Comparison of ENCODE assay signal across 30 mouse cellular contexts in the genomic region with DNA sequence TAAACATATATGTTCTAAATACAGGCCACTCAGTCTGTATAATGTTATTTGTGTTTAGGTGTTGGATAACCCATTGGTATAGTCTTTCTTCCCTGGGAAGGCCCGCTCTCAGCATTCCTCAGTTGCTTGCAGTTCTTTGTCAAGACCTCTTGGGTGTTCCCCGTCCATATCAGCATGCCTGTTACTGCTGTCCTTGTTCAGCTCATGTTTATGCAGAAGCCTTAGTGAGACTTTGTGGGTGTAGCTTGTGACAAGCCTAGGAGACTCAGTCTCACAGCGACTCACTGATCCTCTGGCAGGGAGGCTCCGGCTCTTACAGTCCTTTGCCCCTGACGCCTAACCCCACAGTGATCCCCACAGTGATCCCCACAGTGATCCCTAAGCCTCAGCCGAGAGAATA. TPM values are rescaled to one million over a fixed set of nuclear protein-coding genes. Genes with fewer than 3 reads are reported as not detected.
DNase-seq lines count a peak whose midpoint lies in the region; ATAC-seq lines count a peak whose summit lies in the region.
"Had no signal": no experiment of that assay in that cellular context is flagged by ENCODE, and none has a peak within 500 bp of the region (broad histone marks: within the 10 kb centered on the region; RNA-seq: fewer than 3 reads in every experiment).

No protein-coding gene starts in this region.

- no peak overlapping the region for H3K4me3 ChIP-seq in hindbrain, embryonic 11.5 days (ENCODE audit: low read depth, low read length)
- H3K4me3 ChIP-seq in hindbrain, embryonic 10.5 days: no peak overlapping the region
- no peak overlapping the region for H3K4me3 ChIP-seq in midbrain, embryonic 11.5 days (ENCODE audit: low read depth, low read length)
- no peak overlapping the region for H3K4me3 ChIP-seq in midbrain, embryonic 16.5 days (ENCODE audit: low read depth, low read length)
- no peak overlapping the region for H3K4me3 ChIP-seq in heart, embryonic 10.5 days
- H3K4me3 ChIP-seq: embryonic facial prominence, embryonic 10.5 days; embryonic facial prominence, embryonic 15.5 days; forebrain, embryonic 13.5 days; hindbrain, embryonic 12.5 days; limb, embryonic 13.5 days; megakaryocyte, embryonic 14.5 days; neural tube, embryonic 15.5 days had no signal

- H3K4me1 ChIP-seq in hindbrain, embryonic 11.5 days (replicated peaks; ENCODE audit: control insufficient read depth, insufficient read depth, low read length): no peaks in the 10 kb centered on the region
- H3K4me1 ChIP-seq in hindbrain, embryonic 10.5 days (replicated peaks): no peaks in the 10 kb centered on the region; the same call in 1 of the 2 replicates
- H3K4me1 ChIP-seq in midbrain, embryonic 11.5 days (ENCODE audit: control insufficient read depth, insufficient read depth, low read length): 0 out of 2 replicates have a peak, but pooled peaks cover 3% of the 10 kb centered on the region
- 0 out of 2 replicates have a peak, but pooled peaks cover 3% of the 10 kb centered on the region for H3K4me1 ChIP-seq in midbrain, embryonic 16.5 days (ENCODE audit: control insufficient read depth, insufficient read depth, low read length)
- H3K4me1 ChIP-seq in heart, embryonic 10.5 days: no peaks in the 10 kb centered on the region
- H3K4me1 ChIP-seq: embryonic facial prominence, embryonic 10.5 days; embryonic facial prominence, embryonic 15.5 days; hindbrain, embryonic 12.5 days; limb, embryonic 13.5 days; megakaryocyte, embryonic 14.5 days; neural tube, embryonic 15.5 days had no signal

- 64% methylated on average over 6 of the region's 6 CpGs for WGBS in hindbrain, embryonic 11.5 days
- WGBS in hindbrain, embryonic 10.5 days: 59% methylated on average over 6 of the region's 6 CpGs
- 42% methylated on average over 6 of the region's 6 CpGs for whole genome bisulfite sequencing in midbrain, embryonic 11.5 days
- 24% methylated on average over 6 of the region's 6 CpGs for WGBS in midbrain, embryonic 16.5 days
- 65% methylated on average over 6 of the region's 6 CpGs for whole genome bisulfite sequencing in heart, embryonic 10.5 days

- no peaks in the 10 kb centered on the region for H3K27me3 ChIP-seq in hindbrain, embryonic 11.5 days (ENCODE audit: control insufficient read depth, insufficient read depth, low read length)
- no peaks in the 10 kb centered on the region for H3K27me3 ChIP-seq in hindbrain, embryonic 10.5 days (ENCODE audit: insufficient read depth, poor library complexity, severe bottlenecking)
- no peaks in the 10 kb centered on the region for H3K27me3 ChIP-seq in midbrain, embryonic 11.5 days (ENCODE audit: control insufficient read depth, insufficient read depth, low read length)
- H3K27me3 ChIP-seq in midbrain, embryonic 16.5 days (ENCODE audit: control insufficient read depth, insufficient read depth, low read depth, low read length): no peaks in the 10 kb centered on the region
- no peaks in the 10 kb centered on the region for H3K27me3 ChIP-seq in heart, embryonic 10.5 days (ENCODE audit: insufficient read depth, poor library complexity, severe bottlenecking)
- H3K27me3 ChIP-seq: embryonic facial prominence, embryonic 15.5 days; forebrain, embryonic 13.5 days; hindbrain, embryonic 12.5 days; limb, embryonic 13.5 days; megakaryocyte, embryonic 14.5 days; neural tube, embryonic 15.5 days had no signal

- 0 out of 2 replicates have a peak, but pooled peaks have one; percentile 40 for ATAC-seq in hindbrain, embryonic 11.5 days (ENCODE audit: low FRiP score)
- peak; percentile 85 for ATAC-seq in midbrain, embryonic 11.5 days (ENCODE audit: low FRiP score)
- ATAC-seq in midbrain, embryonic 16.5 days: no peak
- ATAC-seq in erythroid progenitor cell, adult 5-6 weeks (replicated peaks; ENCODE audit: low FRiP score, poor library complexity, severe bottlenecking): no peak
- ATAC-seq: CD4-positive, CD25-positive, alpha-beta regulatory T cell, adult 4 months; forebrain, embryonic 13.5 days; hindbrain, postnatal 0 days; intestine, embryonic 16.5 days; lung, postnatal 0 days had no signal

- H3K9ac ChIP-seq in hindbrain, embryonic 11.5 days (ENCODE audit: low read depth, low read length): no peak overlapping the region
- H3K9ac ChIP-seq in midbrain, embryonic 11.5 days (ENCODE audit: low read length): no peak overlapping the region
- H3K9ac ChIP-seq in midbrain, embryonic 16.5 days (ENCODE audit: low read depth, low read length): no peak overlapping the region
- H3K9ac ChIP-seq: embryonic facial prominence, embryonic 15.5 days; forebrain, embryonic 13.5 days; hindbrain, embryonic 12.5 days; limb, embryonic 13.5 days; neural tube, embryonic 15.5 days had no signal

- DNase-seq in hindbrain, embryonic 11.5 days (ENCODE audit: low spot score): peak; percentile 11
- no peak for DNase-seq in hindbrain, embryonic 10.5 days (ENCODE audit: low spot score)
- no peak for DNase-seq in midbrain, embryonic 11.5 days (ENCODE audit: low spot score, missing footprints)
- DNase-seq in ZHBTc4 (ENCODE audit: low read depth, low spot score): peak; percentile 80
- DNase-seq in heart, embryonic 10.5 days (ENCODE audit: low spot score): no peak
- DNase-seq: adrenal gland, postnatal 14 days; cerebellum, adult 18-20 months; cerebellum, postnatal 10 days; heart, postnatal 14 days; kidney, adult 9 months; kidney, postnatal 14 days; layer of hippocampus, adult 9-11 months; lung, postnatal 4 days; retina, postnatal 1 day; right cerebral cortex, postnatal 14 days; thymus, postnatal 14 days had no signal

- H3K4me2 ChIP-seq in hindbrain, embryonic 11.5 days (replicated peaks; ENCODE audit: low read depth, low read length): no peak overlapping the region
- no peak overlapping the region for H3K4me2 ChIP-seq in midbrain, embryonic 11.5 days
- no peak overlapping the region for H3K4me2 ChIP-seq in midbrain, embryonic 16.5 days (ENCODE audit: low read length)
- H3K4me2 ChIP-seq: embryonic facial prominence, embryonic 15.5 days; forebrain, embryonic 13.5 days; hindbrain, embryonic 12.5 days; limb, embryonic 13.5 days; liver, embryonic 11.5 days; neural tube, embryonic 15.5 days had no signal

- H3K9me3 ChIP-seq in hindbrain, embryonic 11.5 days (ENCODE audit: control insufficient read depth, low read length): no peaks in the 10 kb centered on the region
- no peaks in the 10 kb centered on the region for H3K9me3 ChIP-seq in hindbrain, embryonic 10.5 days
- no peaks in the 10 kb centered on the region for H3K9me3 ChIP-seq in midbrain, embryonic 11.5 days (ENCODE audit: control insufficient read depth, low read length)
- no peaks in the 10 kb centered on the region for H3K9me3 ChIP-seq in midbrain, embryonic 16.5 days (replicated peaks; ENCODE audit: control insufficient read depth, low read length, poor library complexity, severe bottlenecking)
- H3K9me3 ChIP-seq in heart, embryonic 10.5 days: no peaks in the 10 kb centered on the region
- H3K9me3 ChIP-seq: embryonic facial prominence, embryonic 10.5 days; embryonic facial prominence, embryonic 15.5 days; forebrain, embryonic 13.5 days; hindbrain, embryonic 12.5 days; limb, embryonic 13.5 days; megakaryocyte, embryonic 14.5 days; neural tube, embryonic 15.5 days had no signal

- no peaks in the 10 kb centered on the region for H3K36me3 ChIP-seq in hindbrain, embryonic 11.5 days (ENCODE audit: control insufficient read depth, insufficient read depth, low read length)
- peaks cover 49% of the 10 kb centered on the region for H3K36me3 ChIP-seq in hindbrain, embryonic 10.5 days
- H3K36me3 ChIP-seq in midbrain, embryonic 11.5 days (ENCODE audit: control insufficient read depth, insufficient read depth, low read length): peaks cover 3% of the 10 kb centered on the region; the same call in 1 of the 2 replicates
- H3K36me3 ChIP-seq in midbrain, embryonic 16.5 days (ENCODE audit: control insufficient read depth, insufficient read depth, low read length): peaks cover 29% of the 10 kb centered on the region
- H3K36me3 ChIP-seq in heart, embryonic 10.5 days: peaks cover 26% of the 10 kb centered on the region

- H3K27ac ChIP-seq in hindbrain, embryonic 11.5 days (ENCODE audit: low read depth, low read length): no peak overlapping the region
- no peak overlapping the region for H3K27ac ChIP-seq in hindbrain, embryonic 10.5 days
- no peak overlapping the region for H3K27ac ChIP-seq in midbrain, embryonic 11.5 days (ENCODE audit: low read depth, low read length)
- H3K27ac ChIP-seq in midbrain, embryonic 16.5 days (ENCODE audit: low read length): no peak overlapping the region
- no peak overlapping the region for H3K27ac ChIP-seq in heart, embryonic 10.5 days
- H3K27ac ChIP-seq: embryonic facial prominence, embryonic 10.5 days; embryonic facial prominence, embryonic 15.5 days; forebrain, embryonic 13.5 days; hindbrain, embryonic 12.5 days; hindbrain, postnatal 0 days; limb, embryonic 13.5 days; neural tube, embryonic 15.5 days had no signal

RNA-seq across cellular contexts. Expression of a gene that starts 8.9 kb away (rescaled TPM):
- polyA plus RNA-seq in hindbrain, embryonic 11.5 days (2014; fragmentation: Nextera tagmentation; extraction: Ambion mirVana): 95.9 and 105 TPM in 2 replicates
- polyA plus RNA-seq in hindbrain, embryonic 10.5 days (2016; fragmentation: Nextera tagmentation; extraction: Ambion mirVana): 85.2 and 108 TPM in 2 replicates
- polyA plus RNA-seq in midbrain, embryonic 11.5 days (2014; fragmentation: Nextera tagmentation; extraction: Ambion mirVana): 121 and 126 TPM in 2 replicates
- polyA plus RNA-seq in midbrain, embryonic 16.5 days (2015; fragmentation: Nextera tagmentation; extraction: Ambion mirVana): 15.3 and 18.5 TPM in 2 replicates
- 58.1 and 76.3 TPM in 2 replicates for polyA plus RNA-seq in heart, embryonic 10.5 days (2016; fragmentation: Nextera tagmentation; extraction: Ambion mirVana)
- total RNA-seq in erythroid progenitor cell, adult 5-6 weeks (2015; ENCODE audit: low replicate concordance): 35.3 and 40.7 TPM in 2 replicates
- total RNA-seq in erythroid progenitor cell, adult 5-6 weeks (2017; ENCODE audit: low replicate concordance): 23.9 and 32.2 TPM in 2 replicates

RNA-seq across cellular contexts. Expression of a gene that starts 23.8 kb away (rescaled TPM):
- 4.6 and 8.7 TPM in 2 replicates for polyA plus RNA-seq in hindbrain, embryonic 11.5 days (2014; fragmentation: Nextera tagmentation; extraction: Ambion mirVana)
- polyA plus RNA-seq in hindbrain, embryonic 10.5 days (2016; fragmentation: Nextera tagmentation; extraction: Ambion mirVana): 1.8 and 2.6 TPM in 2 replicates
- polyA plus RNA-seq in midbrain, embryonic 11.5 days (2014; fragmentation: Nextera tagmentation; extraction: Ambion mirVana): 4.4 and 5.2 TPM in 2 replicates
- 3.3 and 3.6 TPM in 2 replicates for polyA plus RNA-seq in midbrain, embryonic 16.5 days (2015; fragmentation: Nextera tagmentation; extraction: Ambion mirVana)
- polyA plus RNA-seq in heart, embryonic 10.5 days (2016; fragmentation: Nextera tagmentation; extraction: Ambion mirVana): 2.1 and 2.2 TPM in 2 replicates
- total RNA-seq in erythroid progenitor cell, adult 5-6 weeks (2015; ENCODE audit: low replicate concordance): 10.1 and 20.1 TPM in 2 replicates
- total RNA-seq in erythroid progenitor cell, adult 5-6 weeks (2017; ENCODE audit: low replicate concordance): 5.1 and 6.2 TPM in 2 replicates

Comparison
In these comparisons a context has a peak if more than half of its experiments do, and no peak if none do; other contexts are left out.
1. ATAC-seq: peak in hindbrain, embryonic 11.5 days (single experiment) and midbrain, embryonic 11.5 days (single experiment); none in midbrain, embryonic 16.5 days (single experiment) and erythroid progenitor cell, adult 5-6 weeks (single experiment).
2. DNase-seq: peak in hindbrain, embryonic 11.5 days (single experiment) and ZHBTc4 (single experiment); none in hindbrain, embryonic 10.5 days (single experiment), midbrain, embryonic 11.5 days (single experiment) and heart, embryonic 10.5 days (single experiment).